Mouse (Mus musculus) macrophage (primary cell): Measurements from ENCODE around the gene Kcna1. TPM values are rescaled to one million over a fixed set of nuclear protein-coding genes. Genes with fewer than 3 reads are reported as not detected.

ENCODE experiments used
- H3K27ac ChIP-seq: fragments of 350-480 bp; formaldehyde crosslinking; 2 replicates; pipeline ENCODE4 v1.9.0; 2021
- H3K36me3 ChIP-seq: fragments of 350-480 bp; formaldehyde crosslinking; 2 replicates; pipeline ENCODE4 v1.9.0; 2021; ENCODE audit errors: inconsistent target
- H3K4me3 ChIP-seq: fragments of 350-480 bp; formaldehyde crosslinking; 2 replicates; pipeline ENCODE4 v1.9.0; 2021; ENCODE audit errors: inconsistent target
- H3K79me2 ChIP-seq: fragments of 350-480 bp; formaldehyde crosslinking; 2 replicates; pipeline ENCODE4 v1.9.0; 2021; ENCODE audit errors: inconsistent target
- WGBS: methylation state at CpG from one replicate; pipeline ENCODE4 v1.1.7; 2026; ENCODE audit warnings: inconsistent platforms; ENCODE audit not compliant: missing documents; 5-methylcytosine and 5-hydroxymethylcytosine counted together
- polyA plus RNA-seq: library from polyadenylated mRNA; stranded (reverse); fragments of 250-400 nt; gene quantifications from 3 replicates; pipeline ENCODE4 v1.2.4, GENCODE M21; 2018; ENCODE audit warnings: inconsistent platforms
- total RNA-seq, 78 experiments: library from RNA; depleted of rRNA; stranded (reverse); fragments of 250-400 nt; gene quantifications; 1 replicate in 9 of 78; 2 replicates in 24 of 78; 3 replicates in 43 of 78; 4 replicates in 2 of 78; pipeline ENCODE4 v1.2.4; 2018; ENCODE audit warnings: inconsistent platforms in 56 of 78

Gene Kcna1
- total RNA-seq (2018; cell fraction: chromatin; rRNA removed): not detected
- not detected for total RNA-seq (2018; cell fraction: cytosol; rRNA removed)
- total RNA-seq (2018; cell fraction: nucleus; rRNA removed): not detected
- polyA plus RNA-seq: not detected in 3 replicates

GRCm38 (mm10) chr6:126646381-126646780 lies at the start of gene Kcna1:
Gene Kcna1, minus strand, starts transcription at chr6:126646384.
- H3K27ac ChIP-seq: no peak within 1 kb of the TSS
- no peak within 1 kb of the TSS for H3K4me3 ChIP-seq
- no peaks in the 10 kb centered on the region for H3K79me2 ChIP-seq
- no peaks in the 10 kb centered on the region for H3K36me3 ChIP-seq
- 41% methylated on average over 8 of the region's 8 CpGs for WGBS

GRCm38 (mm10) chr6:126687120-126687519 lies 40.9 kb upstream of the Kcna1 start:
- Histone ChIP-seq H3K79me2 (no peaks in the 10 kb centered on the region), H3K36me3 (no peaks in the 10 kb centered on the region), H3K27ac (no peak overlapping the region), H3K4me3 (no peak overlapping the region)
- 86% methylated on average over 4 of the region's 4 CpGs for WGBS

- 85% methylated on average over 3 of the region's 3 CpGs for WGBS
- Histone ChIP-seq H3K27ac (no peak overlapping the region), H3K36me3 (no peaks in the 10 kb centered on the region), H3K79me2 (no peaks in the 10 kb centered on the region), H3K4me3 (no peak overlapping the region)
Observed at GRCm38 (mm10) chr6:126685135-126685534, 39.0 kb upstream of the Kcna1 start.

GRCm38 (mm10) chr6:126678961-126679360 lies 32.8 kb upstream of the Kcna1 start:
- Histone ChIP-seq H3K36me3 (no peaks in the 10 kb centered on the region), H3K4me3 (no peak overlapping the region), H3K79me2 (no peaks in the 10 kb centered on the region), H3K27ac (no peak overlapping the region)
- 69% methylated on average over 7 of the region's 7 CpGs for WGBS

GRCm38 (mm10) chr6:126667001-126667400 lies 20.8 kb upstream of the Kcna1 start:
- no peaks in the 10 kb centered on the region for H3K36me3 ChIP-seq
- WGBS: 88% methylated on average over 5 of the region's 5 CpGs

GRCm38 (mm10) chr6:126666091-126666490 lies 19.9 kb upstream of the Kcna1 start:
- no peak overlapping the region for H3K27ac ChIP-seq
- no peak overlapping the region for H3K4me3 ChIP-seq
- H3K36me3 ChIP-seq: no peaks in the 10 kb centered on the region
- WGBS: 67% methylated on average over 6 of the region's 6 CpGs
- H3K79me2 ChIP-seq: no peaks in the 10 kb centered on the region

More at GRCm38 (mm10) chr6:126667001-126667400, 20.8 kb upstream of the Kcna1 start:
- Histone ChIP-seq H3K27ac (no peak overlapping the region), H3K4me3 (no peak overlapping the region), H3K79me2 (no peaks in the 10 kb centered on the region)

GRCm38 (mm10) chr6:126664569-126664968 lies 18.4 kb upstream of the Kcna1 start:
- WGBS: 83% methylated on average over 3 of the region's 3 CpGs

GRCm38 (mm10) chr6:126657646-126658394 lies 11.6 kb upstream of the Kcna1 start:
- Histone ChIP-seq H3K36me3 (no peaks in the 10 kb centered on the region), H3K27ac (no peak overlapping the region), H3K79me2 (no peaks in the 10 kb centered on the region), H3K4me3 (no peak overlapping the region)
- WGBS: 78% methylated on average over 2 of the region's 2 CpGs

More at GRCm38 (mm10) chr6:126664569-126664968, 18.4 kb upstream of the Kcna1 start:
- H3K36me3 ChIP-seq: no peaks in the 10 kb centered on the region
- no peak overlapping the region for H3K27ac ChIP-seq
- no peak overlapping the region for H3K4me3 ChIP-seq
- H3K79me2 ChIP-seq: no peaks in the 10 kb centered on the region

GRCm38 (mm10) chr6:126653561-126653960 lies 7.4 kb upstream of the Kcna1 start:
- WGBS: 91% methylated on average over 7 of the region's 7 CpGs
- H3K36me3 ChIP-seq: no peaks in the 10 kb centered on the region
- H3K4me3 ChIP-seq: no peak overlapping the region
- no peaks in the 10 kb centered on the region for H3K79me2 ChIP-seq
- no peak overlapping the region for H3K27ac ChIP-seq

GRCm38 (mm10) chr6:126645644-126646358 lies 383 bp downstream of the Kcna1 start:
- Histone ChIP-seq H3K27ac (no peak overlapping the region), H3K79me2 (no peaks in the 10 kb centered on the region), H3K4me3 (no peak overlapping the region), H3K36me3 (no peaks in the 10 kb centered on the region)
- 5% methylated on average over 27 of the region's 27 CpGs for WGBS

GRCm38 (mm10) chr6:126645044-126645541 lies 1.1 kb downstream of the Kcna1 start:
- H3K4me3 ChIP-seq: no peak overlapping the region
- no peaks in the 10 kb centered on the region for H3K36me3 ChIP-seq
- no peak overlapping the region for H3K27ac ChIP-seq
- 4% methylated on average over 24 of the region's 24 CpGs for WGBS
- no peaks in the 10 kb centered on the region for H3K79me2 ChIP-seq

- no peaks in the 10 kb centered on the region for H3K36me3 ChIP-seq
- WGBS: 3% methylated on average over 65 of the region's 66 CpGs
- no peak overlapping the region for H3K27ac ChIP-seq
- no peak overlapping the region for H3K4me3 ChIP-seq
- H3K79me2 ChIP-seq: no peaks in the 10 kb centered on the region
Observed at GRCm38 (mm10) chr6:126644181-126645043, 1.8 kb downstream of the Kcna1 start.

GRCm38 (mm10) chr6:126643341-126644055 lies 2.7 kb downstream of the Kcna1 start:
- Histone ChIP-seq H3K4me3 (no peak overlapping the region), H3K27ac (no peak overlapping the region), H3K36me3 (no peaks in the 10 kb centered on the region), H3K79me2 (no peaks in the 10 kb centered on the region)
- 2% methylated on average over 21 of the region's 25 CpGs for WGBS
